Mouse (Mus musculus): ENCODE results near the gene Rps19.

DNA sequence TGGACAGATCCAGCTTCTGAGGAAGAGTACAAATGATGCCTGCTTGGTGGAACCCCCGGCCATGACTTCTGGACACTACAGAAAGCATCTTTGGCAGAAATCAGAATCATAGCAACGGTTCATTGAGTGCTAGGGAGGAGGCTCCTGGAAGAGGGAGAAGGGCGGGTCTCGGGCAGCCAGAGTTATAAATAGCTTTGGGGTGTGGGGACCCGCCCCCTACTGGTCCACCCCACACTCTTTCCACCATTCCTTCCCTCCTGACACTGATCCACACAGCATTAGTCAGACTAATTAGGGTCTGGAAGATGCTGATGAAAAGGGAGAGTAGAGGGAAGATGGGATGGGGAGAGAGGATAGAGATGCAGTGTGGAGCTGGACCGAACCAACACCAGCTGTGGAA lies 22.4 kb downstream of the Rps19 start:
- no peak for TF ChIP-seq CTCF (conservative IDR thresholded peaks at IDR 0.05 in 1 of 2, IDR thresholded peaks at IDR 0.05 in 1 of 2; ENCODE audit: low read depth in 2 of 2, low read length in 2 of 2)
- no peak for TF ChIP-seq MAFK (IDR thresholded peaks at IDR 0.05; ENCODE audit: insufficient replicate concordance, low read length)
- no peak for TF ChIP-seq TCF12 (IDR thresholded peaks at IDR 0.05; ENCODE audit: low read depth, low read length)
- no peak for TF ChIP-seq POLR2A (IDR thresholded peaks at IDR 0.05; ENCODE audit: low read depth, low read length)
- TF ChIP-seq EP300 (IDR thresholded peaks at IDR 0.05; ENCODE audit: low read length): no peak
- TF ChIP-seq MAZ (IDR thresholded peaks at IDR 0.05; ENCODE audit: low read depth, low read length): no peak
- TF ChIP-seq NRF1 (IDR thresholded peaks at IDR 0.05; ENCODE audit: low read depth, low read length): no peak
- TF ChIP-seq KAT2A (IDR thresholded peaks at IDR 0.05; ENCODE audit: insufficient replicate concordance, low read length): no peak
- no peak for TF ChIP-seq SIN3A (IDR thresholded peaks at IDR 0.05; ENCODE audit: low read length)
- no peak for TF ChIP-seq UBTF (IDR thresholded peaks at IDR 0.05; ENCODE audit: low read depth, low read length)
- TF ChIP-seq JUND (conservative IDR thresholded peaks at IDR 0.05; ENCODE audit: low read depth, low read length): no peak
